Mouse (Mus musculus): ENCODE results near the gene Gzf1. TPM values are rescaled to one million over a fixed set of nuclear protein-coding genes. Genes with fewer than 3 reads are reported as not detected.

The Gzf1 gene
- polyA plus RNA-seq, 1 experiment from 2014 or later: 9.4 TPM

DNA sequence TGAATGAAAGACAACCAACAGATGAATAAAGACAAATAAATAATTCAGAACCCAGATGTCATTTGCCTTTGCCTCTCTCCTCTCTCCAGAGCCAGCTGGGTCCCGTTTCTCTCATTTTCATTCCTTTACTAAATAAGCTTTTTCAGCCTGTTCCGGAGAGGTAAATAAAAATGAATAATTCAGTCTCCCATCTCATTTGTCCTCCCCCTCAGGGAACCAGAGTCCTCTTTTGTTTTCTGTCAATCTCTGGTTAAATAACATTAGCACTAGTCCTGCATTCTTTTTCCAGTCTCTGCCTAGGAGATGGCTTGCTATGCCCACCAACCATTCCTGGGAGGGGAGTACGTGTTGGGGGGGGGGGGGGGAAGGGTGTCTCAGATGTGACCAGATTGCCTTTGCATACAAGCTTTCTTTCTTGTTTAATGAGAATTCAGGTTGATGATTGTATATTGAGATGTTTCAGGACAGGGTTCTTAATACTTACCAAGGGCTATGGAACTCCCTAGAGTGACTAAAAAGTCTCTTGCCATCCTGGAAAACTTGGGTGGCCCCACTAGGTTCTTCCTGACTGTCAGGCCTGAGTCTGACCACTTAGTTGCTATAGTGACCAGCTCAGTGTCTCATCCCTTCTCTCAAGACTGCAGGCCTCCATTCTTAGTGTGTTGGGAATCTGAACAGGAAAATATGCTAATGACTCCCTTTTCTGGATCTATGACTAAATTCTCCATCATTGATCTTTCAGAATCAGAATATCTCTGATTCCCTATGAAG is 30.1 kb upstream of the Gzf1 start:
- H3K4me1 ChIP-seq (replicated peaks; ENCODE audit: control insufficient read depth, insufficient read depth): no peaks in the 10 kb centered on the region
- H3K9ac ChIP-seq (ENCODE audit: low read length): no peak overlapping the region
- H3K4me2 ChIP-seq (replicated peaks; ENCODE audit: low read depth): no peak overlapping the region
- DNase-seq (ENCODE audit: low spot score) (no peak), ATAC-seq (ENCODE audit: low FRiP score, low TSS enrichment) (no peak)
- no peak overlapping the region for H3K27ac ChIP-seq (replicated peaks)
- no peak overlapping the region for H3K4me3 ChIP-seq (ENCODE audit: low read depth, low read length)
- 24% methylated on average over 3 of the region's 3 CpGs for WGBS
- H3K9me3 ChIP-seq (ENCODE audit: control insufficient read depth, low read length): no peaks in the 10 kb centered on the region
- H3K36me3 ChIP-seq (ENCODE audit: control insufficient read depth, insufficient read depth, low read length): no peaks in the 10 kb centered on the region
- TF ChIP-seq EP300 (optimal IDR thresholded peaks at IDR 0.05): no peak
- TF ChIP-seq CTCF (IDR thresholded peaks at IDR 0.05; ENCODE audit: low read depth): no peak
- no peaks in the 10 kb centered on the region for H3K27me3 ChIP-seq (ENCODE audit: control insufficient read depth, insufficient read depth, low read length)

DNA sequence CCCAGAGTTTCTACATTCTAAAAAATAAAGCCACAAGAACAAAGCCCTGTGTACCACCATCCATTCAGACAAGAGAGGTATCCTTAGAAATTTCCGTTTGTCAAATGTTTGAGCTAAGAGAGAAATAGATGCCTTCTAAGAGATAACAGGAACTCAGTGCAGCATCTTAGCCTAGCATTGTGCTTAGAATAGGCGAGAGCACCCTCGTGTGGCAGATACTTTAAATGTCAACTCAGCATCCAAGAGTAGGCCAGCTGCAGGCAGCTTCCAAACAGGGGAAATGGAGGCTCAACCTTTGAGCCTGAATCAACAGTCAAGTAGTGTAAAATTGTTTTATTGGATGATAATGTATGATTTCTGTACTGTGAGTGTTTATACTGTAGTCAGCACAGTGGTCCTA is 25.9 kb upstream of the Gzf1 start:
- 0 out of 2 replicates have a peak, but pooled peaks have one; percentile 54 for ATAC-seq (ENCODE audit: low FRiP score, low TSS enrichment)
- no peak overlapping the region for H3K9ac ChIP-seq (ENCODE audit: low read length)
- H3K36me3 ChIP-seq (ENCODE audit: control insufficient read depth, insufficient read depth, low read length): no peaks in the 10 kb centered on the region

DNA sequence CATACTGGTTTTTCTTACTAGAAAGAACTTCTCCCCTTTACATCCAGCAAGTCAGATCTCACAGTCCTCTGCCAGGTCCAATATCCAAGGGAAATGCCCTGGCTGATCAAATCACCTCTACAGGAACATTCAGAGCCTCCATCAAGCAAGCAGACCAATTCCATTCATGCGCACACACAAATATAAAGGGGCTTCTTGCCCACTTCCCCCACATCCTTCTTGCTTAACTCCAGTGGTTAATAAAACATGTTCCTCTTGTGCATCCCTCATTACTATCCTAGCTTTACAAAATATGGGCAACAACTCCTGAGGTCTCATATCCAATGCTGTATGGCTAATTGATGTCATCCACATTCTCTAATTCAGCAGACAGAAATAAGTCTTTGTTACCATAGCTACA is 17.4 kb upstream of the Gzf1 start:
- H3K9me3 ChIP-seq (ENCODE audit: control insufficient read depth, low read length): no peaks in the 10 kb centered on the region
- WGBS: 100% methylated on average over 1 of the region's 1 CpGs
- no peak overlapping the region for H3K4me3 ChIP-seq (ENCODE audit: low read depth, low read length)
- TF ChIP-seq CTCF (IDR thresholded peaks at IDR 0.05; ENCODE audit: low read depth) (no peak), EP300 (optimal IDR thresholded peaks at IDR 0.05) (no peak)
- no peak overlapping the region for H3K27ac ChIP-seq (replicated peaks)
- ATAC-seq (ENCODE audit: low FRiP score, low TSS enrichment): no peak
- no peak overlapping the region for H3K4me2 ChIP-seq (replicated peaks; ENCODE audit: low read depth)
- no peak for DNase-seq (ENCODE audit: low spot score)
- H3K27me3 ChIP-seq (ENCODE audit: control insufficient read depth, insufficient read depth, low read length): no peaks in the 10 kb centered on the region
- no peak overlapping the region for H3K9ac ChIP-seq (ENCODE audit: low read length)
- no peaks in the 10 kb centered on the region for H3K4me1 ChIP-seq (replicated peaks; ENCODE audit: control insufficient read depth, insufficient read depth)
- no peaks in the 10 kb centered on the region for H3K36me3 ChIP-seq (ENCODE audit: control insufficient read depth, insufficient read depth, low read length)

More for the DNA sequence above, 25.9 kb upstream of the Gzf1 start:
- no peak overlapping the region for H3K4me3 ChIP-seq (ENCODE audit: low read depth, low read length)
- H3K27me3 ChIP-seq (ENCODE audit: control insufficient read depth, insufficient read depth, low read length): no peaks in the 10 kb centered on the region
- no peak overlapping the region for H3K27ac ChIP-seq (replicated peaks)
- WGBS: under 1% methylated on average over 3 of the region's 3 CpGs
- H3K9me3 ChIP-seq (ENCODE audit: control insufficient read depth, low read length): no peaks in the 10 kb centered on the region
- H3K4me2 ChIP-seq (replicated peaks; ENCODE audit: low read depth): no peak overlapping the region
- DNase-seq (ENCODE audit: low spot score): peak; percentile 52
- H3K4me1 ChIP-seq (replicated peaks; ENCODE audit: control insufficient read depth, insufficient read depth): no peaks in the 10 kb centered on the region
- TF ChIP-seq EP300 (optimal IDR thresholded peaks at IDR 0.05) (no peak), CTCF (IDR thresholded peaks at IDR 0.05; ENCODE audit: low read depth) (peak; percentile 91)

DNA sequence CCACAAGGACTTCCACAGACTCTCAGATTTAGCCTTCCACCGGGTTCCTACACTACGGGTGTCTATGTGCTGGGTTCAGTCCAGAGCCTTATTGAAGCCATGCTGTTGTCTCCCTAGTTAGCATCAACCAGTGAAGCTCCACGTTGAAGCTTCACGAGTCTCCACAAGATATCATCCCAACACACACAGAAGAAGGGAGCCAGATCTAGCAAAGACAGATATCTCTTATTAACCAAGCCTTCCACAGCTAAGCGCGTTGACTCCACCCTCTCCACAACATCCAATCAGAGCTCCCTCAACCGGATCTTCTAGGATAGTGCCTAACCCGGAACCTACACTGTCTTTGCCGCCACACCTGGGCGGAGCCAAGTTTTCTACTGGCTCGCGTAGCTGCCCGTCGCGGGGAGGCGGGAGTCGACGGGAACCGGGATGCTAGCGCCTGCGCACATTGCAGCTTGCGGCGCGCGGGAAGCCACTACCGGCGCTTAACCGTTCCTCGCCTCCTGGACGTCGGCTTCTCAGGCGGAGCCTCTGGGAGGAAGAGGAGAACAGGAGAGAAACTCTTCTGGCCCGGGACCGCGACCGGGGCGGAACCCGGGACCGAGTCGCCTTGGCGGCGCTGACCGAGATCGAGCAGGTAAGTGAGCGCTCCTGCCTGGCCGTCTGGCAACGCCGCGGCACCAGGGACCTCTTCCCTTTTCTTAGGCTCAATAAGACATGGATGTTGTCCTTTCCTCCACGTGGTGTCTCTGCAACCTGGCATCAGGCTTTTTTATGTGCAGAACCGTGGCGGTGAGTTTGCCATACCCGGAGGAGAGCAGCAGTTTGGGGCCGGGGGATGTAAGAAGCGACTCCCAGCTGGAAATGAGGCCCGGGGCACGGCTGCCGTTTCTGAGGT is 8.4 kb upstream of the Gzf1 start, which contains the start of gene Nxt1:
Nxt1 (plus strand) TSS at position 403 of the 898 bp plus-strand sequence.
- WGBS: 1% methylated on average over 58 of the region's 58 CpGs
- peak within 1 kb of the TSS; percentile 78 for H3K4me2 ChIP-seq (replicated peaks; ENCODE audit: low read depth)
- peak; percentile 100 for ATAC-seq (ENCODE audit: low FRiP score, low TSS enrichment)
- TF ChIP-seq CTCF (IDR thresholded peaks at IDR 0.05; ENCODE audit: low read depth) (no peak; the same call in 1 of the 2 replicates), EP300 (optimal IDR thresholded peaks at IDR 0.05) (no peak)
- H3K4me3 ChIP-seq (ENCODE audit: low read depth, low read length): peak within 1 kb of the TSS; percentile 87
- peak; percentile 99 for DNase-seq (ENCODE audit: low spot score)
- no peaks in the 10 kb centered on the region for H3K9me3 ChIP-seq (ENCODE audit: control insufficient read depth, low read length)
- H3K36me3 ChIP-seq (ENCODE audit: control insufficient read depth, insufficient read depth, low read length): 0 out of 2 replicates have a peak, but pooled peaks cover 2% of the 10 kb centered on the region
- H3K9ac ChIP-seq (ENCODE audit: low read length): peak within 1 kb of the TSS; percentile 87
- H3K27me3 ChIP-seq (ENCODE audit: control insufficient read depth, insufficient read depth, low read length): no peaks in the 10 kb centered on the region
- 0 out of 2 replicates have a peak, but pooled peaks cover 2% of the 10 kb centered on the region for H3K4me1 ChIP-seq (replicated peaks; ENCODE audit: control insufficient read depth, insufficient read depth)
- peak within 1 kb of the TSS; percentile 81 for H3K27ac ChIP-seq (replicated peaks)

DNA sequence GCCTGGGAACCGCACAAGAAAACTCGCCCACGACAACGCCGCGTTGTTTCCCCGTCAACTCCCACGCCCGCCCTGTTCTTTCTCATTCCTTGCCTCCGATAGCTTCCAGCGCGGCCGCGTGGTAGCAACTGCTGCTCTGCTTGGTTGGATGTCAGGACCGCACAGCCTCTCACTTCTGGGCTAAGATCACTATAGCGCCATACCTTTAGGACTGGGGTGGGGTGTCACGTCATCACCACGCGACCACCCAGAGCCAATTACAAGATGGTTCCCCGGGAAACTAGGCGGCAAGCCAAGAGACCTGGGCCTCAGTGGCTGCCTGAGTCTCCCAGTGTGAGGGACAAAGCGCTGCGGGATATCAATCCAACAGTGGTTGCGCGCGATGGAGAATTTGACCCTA is 3.0 kb upstream of the Gzf1 start:
- 14% methylated on average over 26 of the region's 26 CpGs for WGBS
- peak overlapping the region; percentile 50 for H3K4me2 ChIP-seq (replicated peaks; ENCODE audit: low read depth)
- TF ChIP-seq EP300 (optimal IDR thresholded peaks at IDR 0.05) (no peak), CTCF (IDR thresholded peaks at IDR 0.05; ENCODE audit: low read depth) (no peak)
- H3K27ac ChIP-seq (replicated peaks): peak overlapping the region; percentile 83
- peak; percentile 82 for DNase-seq (ENCODE audit: low spot score)
- no peaks in the 10 kb centered on the region for H3K9me3 ChIP-seq (ENCODE audit: control insufficient read depth, low read length)
- 0 out of 2 replicates have a peak, but pooled peaks cover 2% of the 10 kb centered on the region for H3K36me3 ChIP-seq (ENCODE audit: control insufficient read depth, insufficient read depth, low read length)
- peak overlapping the region; percentile 52 for H3K9ac ChIP-seq (ENCODE audit: low read length)
- H3K4me1 ChIP-seq (replicated peaks; ENCODE audit: control insufficient read depth, insufficient read depth): peaks cover 7% of the 10 kb centered on the region
- peak; percentile 15; the same call in 1 of the 2 replicates for ATAC-seq (ENCODE audit: low FRiP score, low TSS enrichment)
- no peaks in the 10 kb centered on the region for H3K27me3 ChIP-seq (ENCODE audit: control insufficient read depth, insufficient read depth, low read length)
- H3K4me3 ChIP-seq (ENCODE audit: low read depth, low read length): peak overlapping the region; percentile 37

Measured in stomach, postnatal 0 days (tissue).